Mouse (Mus musculus) stomach, embryonic 14.5 days (tissue): ENCODE measurements around the gene Cpm. TPM values are rescaled to one million over a fixed set of nuclear protein-coding genes. Genes with fewer than 3 reads are reported as not detected.

Source experiments
- ATAC-seq: fragments of 200-750 bp; cut with Nextera tagmentation; 2 replicates; pipeline ENCODE4 v1.8.0; 2017; ENCODE audit warnings: low read depth, moderate TSS enrichment; ENCODE audit not compliant: insufficient number of reproducible peaks, insufficient read depth, low FRiP score
- H3K27ac ChIP-seq: fragments of 300-500 bp; sonication (generic); 2 replicates; pipeline ENCODE4 v1.5.1; 2014; ENCODE audit warnings: mild to moderate bottlenecking, low read length, moderate library complexity, mixed read lengths
- H3K27me3 ChIP-seq: fragments of 300-500 bp; sonication (generic); 2 replicates; pipeline ENCODE4 v1.6.1; 2014; ENCODE audit warnings: low read length, control low read depth, mixed read lengths; ENCODE audit not compliant: control insufficient read depth, insufficient read depth
- H3K36me3 ChIP-seq: fragments of 300-500 bp; sonication (generic); 2 replicates; pipeline ENCODE4 v1.6.1; 2014; ENCODE audit warnings: mild to moderate bottlenecking, control low read depth, low read length, moderate library complexity, mixed read lengths; ENCODE audit not compliant: control insufficient read depth, insufficient read depth
- H3K4me1 ChIP-seq: fragments of 300-500 bp; sonication (generic); 2 replicates; pipeline ENCODE4 v1.6.1; 2014; ENCODE audit warnings: low read length, control low read depth, mixed read lengths; ENCODE audit not compliant: control insufficient read depth, insufficient read depth
- H3K4me2 ChIP-seq: fragments of 300-500 bp; sonication (generic); replicated peaks from 2 replicates; pipeline ENCODE4 v1.6.1; 2014; ENCODE audit warnings: low read depth, low read length, control low read depth
- H3K4me3 ChIP-seq: fragments of 300-500 bp; sonication (generic); 2 replicates; pipeline ENCODE4 v1.5.1; 2014; ENCODE audit warnings: low read depth, low read length, control low read depth
- H3K9ac ChIP-seq: fragments of 300-500 bp; sonication (generic); replicated peaks from 2 replicates; pipeline ENCODE4 v1.6.1; 2014; ENCODE audit warnings: low read depth, mild to moderate bottlenecking, control low read depth, low read length, moderate library complexity, mixed read lengths
- H3K9me3 ChIP-seq: fragments of 300-500 bp; sonication (generic); 2 replicates; pipeline ENCODE4 v1.6.1; 2016; ENCODE audit warnings: low read depth, low read length, control low read depth; ENCODE audit not compliant: control insufficient read depth
- WGBS: fragments of 180-500 bp; shearing (Covaris S2); extraction: QIAGEN DNeasy Blood & Tissue Kit; methylation state at CpG from one replicate; pipeline ENCODE4 v1.1.7; 2014; 5-methylcytosine and 5-hydroxymethylcytosine counted together
- polyA plus RNA-seq: library from polyadenylated mRNA; unstranded; fragments of >200 nt; fragmentation: Nextera tagmentation; extraction: Ambion mirVana; gene quantifications from 2 replicates; pipeline ENCODE4 v1.2.1, GENCODE M21; 2014

Cpm gene
- polyA plus RNA-seq, 1 experiment from 2014 or later, result 95.8 TPM

GRCm38 (mm10) chr10:117633564-117634208 is 4.4 kb downstream of the Cpm start:
- Histone ChIP-seq H3K27me3 (peaks cover 3% of the 10 kb centered on the region; the same call in 1 of the 2 replicates), H3K27ac (no peak overlapping the region), H3K4me3 (no peak overlapping the region), H3K36me3 (no peaks in the 10 kb centered on the region), H3K4me2 (no peak overlapping the region), H3K4me1 (peaks cover 1% of the 10 kb centered on the region; the same call in 1 of the 2 replicates), H3K9ac (no peak overlapping the region), H3K9me3 (no peaks in the 10 kb centered on the region)
- no peak for ATAC-seq
- 87% methylated on average over 5 of the region's 5 CpGs for WGBS

- Histone ChIP-seq H3K4me3 (no peak overlapping the region), H3K27ac (no peak overlapping the region), H3K9ac (no peak overlapping the region), H3K4me2 (no peak overlapping the region), H3K9me3 (no peaks in the 10 kb centered on the region), H3K27me3 (peaks cover 3% of the 10 kb centered on the region; the same call in 1 of the 2 replicates), H3K4me1 (no peaks in the 10 kb centered on the region), H3K36me3 (no peaks in the 10 kb centered on the region)
- no peak for ATAC-seq
- 83% methylated on average over 10 of the region's 10 CpGs for WGBS
These were observed 5.2 kb downstream of the Cpm start for GRCm38 (mm10) chr10:117634323-117635030.

- Histone ChIP-seq H3K9me3 (no peaks in the 10 kb centered on the region), H3K9ac (no peak overlapping the region), H3K4me1 (no peaks in the 10 kb centered on the region), H3K27me3 (peaks cover 3% of the 10 kb centered on the region; the same call in 1 of the 2 replicates), H3K4me2 (no peak overlapping the region), H3K36me3 (no peaks in the 10 kb centered on the region), H3K27ac (no peak overlapping the region), H3K4me3 (no peak overlapping the region)
- WGBS, result 96% methylated on average over 8 of the region's 8 CpGs
- no peak for ATAC-seq
These were observed 5.9 kb downstream of the Cpm start for GRCm38 (mm10) chr10:117635078-117635771.

GRCm38 (mm10) chr10:117635823-117636589 is 6.7 kb downstream of the Cpm start:
- H3K4me1 ChIP-seq, result no peaks in the 10 kb centered on the region
- H3K4me2 ChIP-seq, result no peak overlapping the region
- no peaks in the 10 kb centered on the region for H3K36me3 ChIP-seq
- H3K4me3 ChIP-seq, result no peak overlapping the region
- no peak overlapping the region for H3K27ac ChIP-seq
- ATAC-seq, result no peak
- no peaks in the 10 kb centered on the region for H3K27me3 ChIP-seq
- no peak overlapping the region for H3K9ac ChIP-seq
- H3K9me3 ChIP-seq, result no peaks in the 10 kb centered on the region
- WGBS, result 83% methylated on average over 3 of the region's 3 CpGs

- no peak overlapping the region for H3K27ac ChIP-seq
- ATAC-seq, result no peak
- WGBS, result 70% methylated on average over 9 of the region's 9 CpGs
These were observed 7.9 kb downstream of the Cpm start for GRCm38 (mm10) chr10:117637062-117637744.

GRCm38 (mm10) chr10:117637745-117638577 is 8.7 kb downstream of the Cpm start:
- Histone ChIP-seq H3K4me1 (no peaks in the 10 kb centered on the region), H3K27ac (no peak overlapping the region), H3K9ac (no peak overlapping the region), H3K4me2 (no peak overlapping the region), H3K9me3 (no peaks in the 10 kb centered on the region), H3K36me3 (no peaks in the 10 kb centered on the region), H3K4me3 (no peak overlapping the region), H3K27me3 (no peaks in the 10 kb centered on the region)
- ATAC-seq, result no peak
- WGBS, result 77% methylated on average over 9 of the region's 9 CpGs

More at GRCm38 (mm10) chr10:117637062-117637744, 7.9 kb downstream of the Cpm start:
- Histone ChIP-seq H3K9ac (no peak overlapping the region), H3K27me3 (no peaks in the 10 kb centered on the region), H3K36me3 (no peaks in the 10 kb centered on the region), H3K4me3 (no peak overlapping the region), H3K4me1 (no peaks in the 10 kb centered on the region), H3K9me3 (no peaks in the 10 kb centered on the region), H3K4me2 (no peak overlapping the region)

GRCm38 (mm10) chr10:117638578-117639220 is 9.4 kb downstream of the Cpm start:
- no peak overlapping the region for H3K4me2 ChIP-seq
- H3K4me1 ChIP-seq, result no peaks in the 10 kb centered on the region
- no peak for ATAC-seq
- no peak overlapping the region for H3K9ac ChIP-seq
- no peaks in the 10 kb centered on the region for H3K27me3 ChIP-seq
- no peaks in the 10 kb centered on the region for H3K36me3 ChIP-seq
- no peak overlapping the region for H3K27ac ChIP-seq
- H3K4me3 ChIP-seq, result no peak overlapping the region
- H3K9me3 ChIP-seq, result no peaks in the 10 kb centered on the region
- 94% methylated on average over 7 of the region's 7 CpGs for WGBS
